Mouse (Mus musculus) hindbrain, embryonic 10.5 days (tissue): ENCODE results near the gene Shkbp1. TPM values are rescaled to one million over a fixed set of nuclear protein-coding genes. Genes with fewer than 3 reads are reported as not detected.

Experiments
- DNase-seq: peaks from one replicate; pipeline ENCODE4 v3.0.0-alpha.2; 2017; ENCODE audit warnings: low spot score
- H3K27ac ChIP-seq: fragments of 300-500 bp; sonication (generic); 2 replicates; pipeline ENCODE4 v1.5.1; 2016; ENCODE audit warnings: mild to moderate bottlenecking, moderate library complexity
- H3K27me3 ChIP-seq: fragments of 300-500 bp; sonication (generic); 2 replicates; pipeline ENCODE4 v1.6.1; 2016; ENCODE audit warnings: mild to moderate bottlenecking; ENCODE audit not compliant: poor library complexity, insufficient read depth, severe bottlenecking
- H3K36me3 ChIP-seq: fragments of 300-500 bp; sonication (generic); 2 replicates; pipeline ENCODE4 v1.6.1; 2016; ENCODE audit warnings: mild to moderate bottlenecking, moderate library complexity
- H3K4me1 ChIP-seq: fragments of 300-500 bp; sonication (generic); replicated peaks from 2 replicates; pipeline ENCODE4 v1.6.1; 2016; ENCODE audit warnings: mild to moderate bottlenecking
- H3K4me3 ChIP-seq: fragments of 300-500 bp; sonication (generic); 2 replicates; pipeline ENCODE4 v1.5.1; 2016; ENCODE audit warnings: mild to moderate bottlenecking, moderate library complexity
- H3K9me3 ChIP-seq: fragments of 300-500 bp; sonication (generic); 2 replicates; pipeline ENCODE4 v1.6.1; 2016; ENCODE audit warnings: mild to moderate bottlenecking, moderate library complexity
- WGBS: fragments of 180-500 bp; shearing (Covaris S2); methylation state at CpG from one replicate; pipeline ENCODE4 v1.1.7; 2016; 5-methylcytosine and 5-hydroxymethylcytosine counted together
- polyA plus RNA-seq: library from polyadenylated mRNA; unstranded; fragments of >200 nt; fragmentation: Nextera tagmentation; extraction: Ambion mirVana; gene quantifications from 2 replicates; pipeline ENCODE4 v1.2.1, GENCODE M21; 2016

The Shkbp1 gene
- polyA plus RNA-seq, 1 experiment from 2014 or later: 87.4 TPM

DNA sequence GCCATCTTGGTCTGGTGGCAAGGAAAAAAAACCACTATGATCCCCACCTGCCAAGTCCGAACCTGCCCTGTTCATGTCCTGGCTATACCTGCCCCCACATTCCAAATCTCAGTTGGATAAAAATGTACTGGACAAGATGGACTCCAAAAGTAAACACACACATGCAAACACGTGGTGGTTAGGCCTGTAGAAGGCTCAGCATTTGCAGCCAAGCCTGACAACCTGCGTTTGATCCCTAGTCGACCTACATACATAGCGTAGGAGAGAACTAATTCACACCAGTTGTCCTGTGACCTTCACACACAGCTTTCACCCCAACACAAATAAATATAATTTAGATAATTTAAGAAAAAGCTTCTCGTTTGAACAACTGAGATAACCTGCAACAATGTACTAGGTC lies 4.9 kb upstream of the Shkbp1 start:
- Histone ChIP-seq H3K27ac (0 out of 2 replicates have a peak overlapping the region, but pooled peaks have one; percentile 35), H3K27me3 (peaks cover 78% of the 10 kb centered on the region), H3K36me3 (no peaks in the 10 kb centered on the region), H3K4me1 (peaks cover 38% of the 10 kb centered on the region), H3K4me3 (peak overlapping the region; percentile 66), H3K9me3 (0 out of 2 replicates have a peak, but pooled peaks cover 4% of the 10 kb centered on the region)
- WGBS: 54% methylated on average over 6 of the region's 6 CpGs
- no peak for DNase-seq

DNA sequence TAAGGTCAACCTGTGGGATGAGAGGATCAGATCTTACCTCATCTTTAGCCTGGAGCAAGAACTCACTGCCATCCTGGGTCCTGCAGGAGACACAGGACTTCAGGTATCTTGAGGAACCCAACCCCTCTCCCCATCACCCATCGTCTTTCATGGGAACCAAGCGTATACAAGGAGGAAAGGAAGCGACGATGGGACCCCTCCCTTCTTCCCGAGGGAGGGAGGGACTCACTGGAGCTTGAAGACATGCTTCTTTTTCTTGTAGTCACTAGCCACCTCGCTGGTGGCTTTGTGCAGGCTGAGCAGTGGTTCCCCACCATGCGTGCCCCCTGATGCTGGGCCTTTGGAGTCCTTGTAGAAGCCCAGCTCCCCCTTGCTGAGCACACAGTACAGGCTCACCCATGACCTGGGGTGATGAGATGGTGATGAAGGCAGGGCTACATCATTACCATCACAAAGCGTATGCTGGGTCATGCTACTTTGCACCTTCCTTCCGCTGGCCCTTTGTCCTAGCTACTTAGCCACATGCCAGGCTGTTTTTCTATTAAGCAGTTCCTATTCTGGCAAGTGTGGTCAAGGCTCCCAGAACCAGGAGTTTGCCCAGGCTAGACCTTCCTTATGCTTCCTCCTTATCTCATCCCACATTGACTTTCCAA lies 4.0 kb upstream of the Shkbp1 start:
- 83% methylated on average over 9 of the region's 9 CpGs for WGBS
- peaks cover 69% of the 10 kb centered on the region for H3K27me3 ChIP-seq
- no peak for DNase-seq

DNA sequence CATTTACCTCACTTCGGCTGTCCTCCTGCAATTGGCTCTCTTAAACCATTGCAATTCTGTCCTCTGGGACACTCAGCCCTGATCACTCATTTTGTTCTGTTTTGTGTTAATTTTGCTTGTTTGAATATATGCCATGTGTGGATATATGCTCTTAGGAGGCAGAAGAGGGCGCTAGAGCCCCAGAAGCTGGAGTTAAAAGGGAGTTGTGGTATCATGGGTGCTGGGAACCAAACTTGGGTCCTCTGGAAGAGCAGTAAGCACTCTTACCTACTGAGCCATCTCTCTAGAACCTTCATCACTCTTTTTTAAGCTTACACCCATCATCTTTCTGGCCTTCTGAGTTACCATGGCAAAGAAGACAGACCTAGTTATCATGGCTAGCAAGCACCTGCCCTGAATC lies 3.3 kb upstream of the Shkbp1 start:
- Histone ChIP-seq H3K4me3 (no peak overlapping the region), H3K27me3 (peaks cover 62% of the 10 kb centered on the region), H3K4me1 (peaks cover 45% of the 10 kb centered on the region), H3K9me3 (0 out of 2 replicates have a peak, but pooled peaks cover 4% of the 10 kb centered on the region), H3K36me3 (no peaks in the 10 kb centered on the region), H3K27ac (no peak overlapping the region)
- WGBS: 71% methylated on average over 2 of the region's 2 CpGs
- no peak for DNase-seq

More for the DNA sequence above, 4.0 kb upstream of the Shkbp1 start:
- Histone ChIP-seq H3K9me3 (0 out of 2 replicates have a peak, but pooled peaks cover 4% of the 10 kb centered on the region), H3K27ac (no peak overlapping the region), H3K4me1 (peaks cover 43% of the 10 kb centered on the region), H3K4me3 (no peak overlapping the region), H3K36me3 (no peaks in the 10 kb centered on the region)

DNA sequence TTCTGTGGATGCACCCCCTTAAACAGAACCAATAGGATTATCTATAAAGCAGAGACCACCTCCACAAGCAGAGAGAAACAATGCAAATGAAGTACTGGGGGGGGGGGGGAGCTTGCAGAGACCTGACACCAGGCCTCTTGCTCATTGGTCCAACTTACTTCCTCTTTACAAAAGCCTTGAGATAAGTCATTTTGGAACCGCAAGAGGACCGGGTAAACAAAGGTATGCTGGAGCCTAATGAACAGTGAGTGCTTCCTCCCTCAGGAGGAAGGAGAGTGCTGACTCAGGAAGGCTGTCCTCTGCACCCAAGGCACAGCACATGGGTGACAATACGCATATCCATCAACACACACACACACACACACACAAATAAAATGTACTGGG lies 1.8 kb upstream of the Shkbp1 start:
- WGBS: 27% methylated on average over 3 of the region's 3 CpGs
- Histone ChIP-seq H3K27me3 (peaks cover 46% of the 10 kb centered on the region), H3K4me1 (peaks cover 41% of the 10 kb centered on the region), H3K4me3 (peak overlapping the region; percentile 81), H3K9me3 (0 out of 2 replicates have a peak, but pooled peaks cover 4% of the 10 kb centered on the region), H3K36me3 (peaks cover 15% of the 10 kb centered on the region), H3K27ac (no peak overlapping the region)
- DNase-seq: no peak

DNA sequence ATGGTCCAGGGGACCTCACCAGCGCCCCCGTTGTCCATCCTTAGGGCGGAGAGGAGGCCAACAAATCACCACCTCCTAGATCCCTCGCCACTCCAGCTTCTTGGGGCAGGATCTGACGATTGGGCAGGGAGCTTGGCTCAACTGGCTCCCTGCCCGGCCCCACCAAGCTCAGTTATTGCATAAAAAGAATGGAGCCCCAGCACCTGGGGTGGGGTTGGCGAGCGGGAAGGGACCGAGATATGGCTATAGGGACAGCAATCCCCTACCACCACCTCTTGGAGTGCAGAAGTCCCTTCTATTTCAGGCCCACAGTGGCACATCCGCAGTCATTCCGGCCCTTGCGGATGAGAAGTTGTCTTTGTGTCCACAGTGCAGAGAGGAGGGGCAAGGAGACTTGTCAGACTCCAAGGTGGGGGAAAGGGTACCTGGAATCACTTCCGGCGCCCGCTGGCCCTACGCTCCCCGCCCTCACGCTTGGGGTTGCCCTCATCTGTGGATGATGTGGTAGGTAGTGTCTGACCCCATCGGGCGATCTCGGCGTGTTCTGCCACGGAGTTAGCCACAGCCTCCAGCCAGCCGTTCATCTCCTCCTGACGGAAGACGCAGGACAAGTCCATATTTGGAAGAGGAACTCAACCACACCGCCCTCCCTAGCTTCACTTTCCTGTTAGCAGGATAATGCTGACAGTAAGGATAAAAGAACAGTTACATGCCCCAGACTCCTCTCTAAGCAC lies 1.2 kb upstream of the Shkbp1 start, which contains the start of gene Gm20479:
Gene Gm20479, minus strand, starts transcription at position 559 of the 734 bp plus-strand sequence.
- peaks cover 40% of the 10 kb centered on the region for H3K4me1 ChIP-seq
- WGBS: 4% methylated on average over 27 of the region's 27 CpGs

DNA sequence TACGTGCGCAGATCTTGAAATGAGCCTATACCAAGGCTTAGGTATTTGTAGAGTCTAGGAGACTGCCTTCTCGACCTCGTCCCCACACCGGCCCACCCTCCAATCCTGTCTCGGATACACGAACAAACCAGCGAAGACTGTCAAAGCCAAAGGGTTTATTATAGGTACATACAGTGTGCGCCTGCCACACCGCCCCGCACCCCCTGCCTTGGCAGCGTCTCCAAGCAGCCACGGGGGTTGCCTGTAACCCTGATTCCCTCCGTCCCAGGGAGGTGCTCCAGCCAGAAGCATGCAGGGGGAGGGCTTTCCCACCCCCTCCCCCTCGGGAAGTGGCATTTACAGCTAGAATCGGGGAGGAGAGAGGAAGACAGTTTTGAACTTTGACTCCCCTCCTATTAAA lies 429 bp upstream of the Shkbp1 start:
- 1% methylated on average over 16 of the region's 16 CpGs for WGBS

More for the DNA sequence above, 1.2 kb upstream of the Shkbp1 start, which contains the start of gene Gm20479:
- Histone ChIP-seq H3K27me3 (peaks cover 41% of the 10 kb centered on the region), H3K36me3 (peaks cover 21% of the 10 kb centered on the region), H3K27ac (peak within 1 kb of the TSS; percentile 86), H3K4me3 (peak within 1 kb of the TSS; percentile 81), H3K9me3 (0 out of 2 replicates have a peak, but pooled peaks cover 4% of the 10 kb centered on the region)
- no peak for DNase-seq

DNA sequence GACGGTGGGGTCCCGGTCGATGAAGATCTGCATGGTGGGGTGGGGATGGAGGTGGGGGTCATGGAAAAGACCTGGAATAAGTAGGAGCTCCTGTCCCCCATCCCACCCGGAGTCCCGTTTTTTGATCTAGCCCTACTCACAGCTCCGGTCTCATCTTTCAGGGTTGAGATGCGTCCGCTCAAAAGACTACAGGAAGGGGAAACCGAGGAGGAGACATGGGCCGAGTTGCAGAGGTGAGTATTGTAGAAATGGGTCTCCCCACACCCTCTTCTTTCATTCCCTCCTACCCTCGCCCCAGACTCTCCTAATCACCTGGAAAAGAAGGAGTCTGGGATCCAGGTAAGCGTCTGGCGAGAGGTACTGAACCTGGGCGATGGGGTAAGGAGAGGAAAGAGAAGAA lies 558 bp downstream of the Shkbp1 start:
- Histone ChIP-seq H3K4me1 (peaks cover 28% of the 10 kb centered on the region), H3K36me3 (peaks cover 37% of the 10 kb centered on the region), H3K4me3 (peak overlapping the region; percentile 81), H3K27me3 (peaks cover 33% of the 10 kb centered on the region), H3K9me3 (no peaks in the 10 kb centered on the region), H3K27ac (peak overlapping the region; percentile 86)
- DNase-seq: no peak
- WGBS: 11% methylated on average over 14 of the region's 14 CpGs

More for the DNA sequence above, 429 bp upstream of the Shkbp1 start:
- peak overlapping the region; percentile 86 for H3K27ac ChIP-seq
- peaks cover 29% of the 10 kb centered on the region for H3K36me3 ChIP-seq
- peaks cover 33% of the 10 kb centered on the region for H3K27me3 ChIP-seq
- H3K9me3 ChIP-seq: 0 out of 2 replicates have a peak, but pooled peaks cover under 1% of the 10 kb centered on the region
- no peak for DNase-seq
- peak overlapping the region; percentile 81 for H3K4me3 ChIP-seq
- H3K4me1 ChIP-seq: peaks cover 33% of the 10 kb centered on the region

DNA sequence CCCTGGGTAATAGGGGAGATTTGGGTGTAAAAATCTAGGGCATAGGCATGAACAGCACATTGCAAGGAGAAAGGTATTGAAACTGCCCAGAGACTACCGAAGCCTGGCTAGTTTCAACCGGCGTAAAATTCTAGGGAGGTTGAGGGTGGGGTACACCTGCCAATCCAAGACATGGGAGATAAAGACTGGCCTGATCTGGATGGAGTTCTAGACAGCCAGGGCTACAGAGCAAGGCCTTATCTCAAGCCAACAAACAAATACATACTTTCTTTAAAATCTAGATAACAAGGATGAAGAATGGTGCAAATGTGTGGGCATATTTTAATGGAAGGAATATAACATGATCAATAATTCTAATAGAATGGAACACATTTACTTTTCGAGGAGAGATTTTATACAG lies 1.0 kb downstream of the Shkbp1 start:
- WGBS: 56% methylated on average over 4 of the region's 4 CpGs
- Histone ChIP-seq H3K4me3 (peak overlapping the region; percentile 81), H3K4me1 (peaks cover 28% of the 10 kb centered on the region), H3K9me3 (no peaks in the 10 kb centered on the region), H3K36me3 (peaks cover 41% of the 10 kb centered on the region), H3K27ac (no peak overlapping the region; the same call in 1 of the 2 replicates), H3K27me3 (peaks cover 32% of the 10 kb centered on the region)
- DNase-seq: no peak

DNA sequence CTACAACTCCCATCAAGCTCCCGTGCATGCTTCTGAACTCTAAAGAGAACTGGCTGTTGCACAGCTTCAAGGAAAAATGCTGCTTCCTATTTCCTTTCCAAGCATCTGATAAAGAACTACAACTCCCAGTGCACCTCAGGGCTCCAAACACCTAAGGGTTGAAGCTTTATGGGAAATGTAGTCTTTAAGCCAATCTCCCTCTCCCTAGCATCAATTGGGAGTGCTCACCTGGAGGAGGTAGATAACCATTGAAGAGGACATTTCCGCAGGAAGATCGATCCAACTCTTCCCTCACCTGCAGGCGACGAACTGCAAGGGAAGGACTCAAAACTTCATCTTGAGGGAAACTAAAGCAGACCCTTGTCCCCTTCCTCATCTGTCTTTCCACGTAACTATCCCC lies 1.7 kb downstream of the Shkbp1 start:
- 33% methylated on average over 6 of the region's 6 CpGs for WGBS
- Histone ChIP-seq H3K9me3 (no peaks in the 10 kb centered on the region), H3K36me3 (peaks cover 48% of the 10 kb centered on the region), H3K27ac (no peak overlapping the region), H3K4me3 (peak overlapping the region; percentile 81), H3K27me3 (peaks cover 27% of the 10 kb centered on the region), H3K4me1 (peaks cover 28% of the 10 kb centered on the region)
- no peak for DNase-seq

DNA sequence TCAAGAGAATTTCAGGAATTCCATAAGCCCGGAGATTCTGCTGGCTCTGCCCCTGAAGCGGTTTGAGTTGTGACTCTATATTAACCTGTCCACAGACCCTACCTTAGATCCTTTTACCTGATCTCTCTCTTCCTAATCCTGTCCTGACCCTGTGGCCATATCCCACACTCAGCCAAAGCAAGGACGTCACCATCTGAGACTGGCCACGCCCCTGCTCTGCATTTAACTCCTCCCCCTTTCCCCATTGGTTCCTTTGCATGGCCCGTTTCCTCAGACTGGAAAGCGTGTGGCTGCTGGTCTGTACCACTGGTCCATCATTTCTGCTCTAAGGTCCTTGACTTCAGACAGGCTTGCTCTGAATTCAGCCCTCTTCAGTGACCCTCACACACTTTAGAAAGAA lies 10.4 kb downstream of the Shkbp1 start:
- peaks cover 9% of the 10 kb centered on the region; the same call in 1 of the 2 replicates for H3K4me1 ChIP-seq
- H3K27ac ChIP-seq: no peak overlapping the region
- no peak for DNase-seq
- peaks cover 90% of the 10 kb centered on the region for H3K36me3 ChIP-seq
- H3K9me3 ChIP-seq: no peaks in the 10 kb centered on the region
- WGBS: 27% methylated on average over 6 of the region's 6 CpGs
- no peaks in the 10 kb centered on the region for H3K27me3 ChIP-seq
- no peak overlapping the region for H3K4me3 ChIP-seq

DNA sequence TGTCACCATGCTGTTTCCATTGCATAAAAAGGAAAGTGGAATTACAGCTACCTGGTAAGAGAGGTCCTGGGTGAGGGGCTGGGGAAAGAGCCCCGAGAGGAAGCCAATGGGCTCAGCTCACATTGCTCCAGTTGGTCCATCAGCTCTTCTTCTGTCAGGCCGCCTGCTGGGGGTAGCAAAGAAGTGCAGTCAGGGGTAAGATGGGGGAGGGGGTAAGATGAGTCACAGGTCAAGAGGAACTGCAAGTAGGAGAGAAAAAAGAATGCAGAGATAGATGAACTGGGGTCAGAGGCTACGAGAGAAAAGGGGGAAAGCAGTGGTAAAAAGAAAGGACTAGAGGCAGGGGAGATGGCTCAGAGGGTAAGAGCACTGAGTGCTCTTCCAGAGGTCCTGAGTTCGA lies 13.2 kb downstream of the Shkbp1 start:
- 25% methylated on average over 4 of the region's 4 CpGs for WGBS

DNA sequence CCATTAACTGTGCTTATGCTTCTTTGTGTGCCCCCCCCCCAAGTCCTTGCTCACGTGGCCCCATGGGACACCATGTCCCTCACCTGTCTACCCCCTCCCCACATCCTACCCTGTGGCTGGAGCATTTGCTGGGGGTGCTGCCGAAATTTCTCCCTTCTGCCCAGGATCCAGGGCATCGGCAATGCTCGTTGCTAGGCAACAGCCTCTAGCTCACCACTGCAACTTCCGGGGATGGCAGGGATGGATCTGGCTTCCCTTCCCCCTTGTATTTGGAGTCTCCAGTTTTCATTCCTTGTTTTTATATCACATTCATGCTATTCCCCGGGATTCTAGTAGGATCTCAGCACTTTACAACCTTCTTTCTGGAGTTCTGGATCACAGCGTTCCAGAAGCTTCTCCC lies 16.3 kb downstream of the Shkbp1 start:
- peaks cover 31% of the 10 kb centered on the region for H3K36me3 ChIP-seq
- peaks cover 52% of the 10 kb centered on the region for H3K27me3 ChIP-seq
- peak overlapping the region; percentile 24 for H3K4me3 ChIP-seq
- no peaks in the 10 kb centered on the region for H3K9me3 ChIP-seq
- H3K27ac ChIP-seq: no peak overlapping the region
- 28% methylated on average over 7 of the region's 7 CpGs for WGBS
- no peak for DNase-seq
- H3K4me1 ChIP-seq: peaks cover 30% of the 10 kb centered on the region

More for the DNA sequence above, 13.2 kb downstream of the Shkbp1 start:
- Histone ChIP-seq H3K27ac (no peak overlapping the region), H3K36me3 (peaks cover 62% of the 10 kb centered on the region), H3K4me1 (peaks cover 19% of the 10 kb centered on the region), H3K27me3 (peaks cover 22% of the 10 kb centered on the region), H3K9me3 (no peaks in the 10 kb centered on the region), H3K4me3 (no peak overlapping the region)
- DNase-seq: no peak

DNA sequence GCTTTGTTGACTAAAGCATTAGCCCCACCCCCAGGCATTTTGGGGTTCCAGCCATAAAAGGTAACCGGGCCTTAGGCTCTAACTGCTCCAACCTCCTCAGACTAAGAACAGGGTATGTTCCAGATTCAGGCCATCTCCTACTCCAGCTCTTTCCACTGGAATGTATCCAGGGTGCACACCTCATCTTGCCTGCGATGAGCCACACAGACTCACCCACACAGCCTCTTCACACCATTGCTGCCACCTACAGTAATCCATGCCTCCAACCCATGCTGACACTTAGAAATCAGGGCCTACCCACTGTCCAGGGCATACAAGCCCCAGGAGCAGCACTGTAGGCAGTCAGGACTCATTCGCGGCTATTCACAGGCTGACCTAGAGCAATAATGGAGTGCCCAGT lies 16.7 kb downstream of the Shkbp1 start:
- DNase-seq: no peak
- H3K4me1 ChIP-seq: peaks cover 34% of the 10 kb centered on the region
- H3K27ac ChIP-seq: no peak overlapping the region
- peaks cover 56% of the 10 kb centered on the region for H3K27me3 ChIP-seq
- 69% methylated on average over 4 of the region's 4 CpGs for WGBS
- no peaks in the 10 kb centered on the region for H3K9me3 ChIP-seq
- H3K36me3 ChIP-seq: peaks cover 27% of the 10 kb centered on the region
- peak overlapping the region; percentile 24 for H3K4me3 ChIP-seq
